Mouse (Mus musculus) limb, embryonic 11.5 days (tissue): ENCODE data around the gene Kcnc3. TPM values are rescaled to one million over a fixed set of nuclear protein-coding genes. Genes with fewer than 3 reads are reported as not detected.

Source experiments
- ATAC-seq: fragments of 200-750 bp; cut with Nextera tagmentation; 2 replicates; pipeline ENCODE4 v1.8.0; 2017; ENCODE audit warnings: low read depth; ENCODE audit not compliant: insufficient number of reproducible peaks, low FRiP score, low TSS enrichment
- DNase-seq: peaks from one replicate; pipeline ENCODE4 v3.0.0-alpha.2; 2015; ENCODE audit warnings: low spot score
- H3K27ac ChIP-seq: fragments of 300-500 bp; sonication (generic); replicated peaks from 2 replicates; pipeline ENCODE4 v1.5.1; 2014; ENCODE audit warnings: low read depth, mild to moderate bottlenecking, low read length
- H3K27me3 ChIP-seq: fragments of 300-500 bp; sonication (generic); 2 replicates; pipeline ENCODE4 v1.6.1; 2014; ENCODE audit warnings: mild to moderate bottlenecking, low read length, mixed read lengths; ENCODE audit not compliant: control insufficient read depth, insufficient read depth
- H3K36me3 ChIP-seq: fragments of 300-500 bp; sonication (generic); 2 replicates; pipeline ENCODE4 v1.6.1; 2014; ENCODE audit warnings: mild to moderate bottlenecking, low read length, moderate library complexity, mixed read lengths; ENCODE audit not compliant: control insufficient read depth, insufficient read depth
- H3K4me1 ChIP-seq: fragments of 300-500 bp; sonication (generic); 2 replicates; pipeline ENCODE4 v1.6.1; 2014; ENCODE audit warnings: low read length, mixed read lengths; ENCODE audit not compliant: control insufficient read depth, insufficient read depth
- H3K4me2 ChIP-seq: fragments of 300-500 bp; sonication (generic); 2 replicates; pipeline ENCODE4 v1.6.1; 2014; ENCODE audit warnings: low read depth, mild to moderate bottlenecking, moderate library complexity; ENCODE audit not compliant: severe bottlenecking
- H3K4me3 ChIP-seq: fragments of 300-500 bp; sonication (generic); 2 replicates; pipeline ENCODE4 v1.5.1; 2014; ENCODE audit warnings: low read depth, low read length
- H3K9ac ChIP-seq: fragments of 300-500 bp; sonication (generic); 2 replicates; pipeline ENCODE4 v1.6.1; 2014; ENCODE audit warnings: mild to moderate bottlenecking, low read length
- H3K9me3 ChIP-seq: fragments of 300-500 bp; sonication (generic); 2 replicates; pipeline ENCODE4 v1.6.1; 2016; ENCODE audit warnings: low read length; ENCODE audit not compliant: control insufficient read depth
- WGBS: fragments of 180-500 bp; shearing (Covaris S2); extraction: QIAGEN DNeasy Blood & Tissue Kit; methylation state at CpG from one replicate; pipeline ENCODE4 v1.1.7; 2014; 5-methylcytosine and 5-hydroxymethylcytosine counted together
- polyA plus RNA-seq: library from polyadenylated mRNA; unstranded; fragments of >200 nt; fragmentation: Nextera tagmentation; extraction: Ambion mirVana; gene quantifications from 2 replicates; pipeline ENCODE4 v1.2.1, GENCODE M21; 2014

Kcnc3 gene
- polyA plus RNA-seq, 1 experiment from 2014 or later, result 0.36 TPM

GRCm38 (mm10) chr7:44563284-44563683 lies 27.2 kb upstream of the Kcnc3 start:
- H3K36me3 ChIP-seq, result no peaks in the 10 kb centered on the region
- H3K27ac ChIP-seq, result no peak overlapping the region
- 50% methylated on average over 8 of the region's 8 CpGs for WGBS
- H3K9me3 ChIP-seq, result no peaks in the 10 kb centered on the region
- no peaks in the 10 kb centered on the region for H3K4me1 ChIP-seq
- no peak overlapping the region for H3K4me2 ChIP-seq
- no peak for ATAC-seq
- DNase-seq, result no peak
- H3K27me3 ChIP-seq, result no peaks in the 10 kb centered on the region
- no peak overlapping the region for H3K9ac ChIP-seq
- no peak overlapping the region for H3K4me3 ChIP-seq

GRCm38 (mm10) chr7:44564486-44564885 lies 26.0 kb upstream of the Kcnc3 start:
- H3K9ac ChIP-seq, result no peak overlapping the region
- H3K4me1 ChIP-seq, result no peaks in the 10 kb centered on the region
- H3K36me3 ChIP-seq, result no peaks in the 10 kb centered on the region
- DNase-seq, result no peak
- no peaks in the 10 kb centered on the region for H3K9me3 ChIP-seq
- 85% methylated on average over 10 of the region's 10 CpGs for WGBS
- no peak overlapping the region for H3K4me2 ChIP-seq
- no peak for ATAC-seq
- no peak overlapping the region for H3K27ac ChIP-seq
- no peaks in the 10 kb centered on the region for H3K27me3 ChIP-seq
- H3K4me3 ChIP-seq, result no peak overlapping the region

GRCm38 (mm10) chr7:44565414-44565813 lies 25.1 kb upstream of the Kcnc3 start:
- H3K9me3 ChIP-seq, result no peaks in the 10 kb centered on the region
- no peaks in the 10 kb centered on the region for H3K4me1 ChIP-seq
- no peak overlapping the region for H3K9ac ChIP-seq
- ATAC-seq (no peak), DNase-seq (no peak)
- no peak overlapping the region for H3K4me3 ChIP-seq
- H3K27ac ChIP-seq, result no peak overlapping the region
- H3K27me3 ChIP-seq, result no peaks in the 10 kb centered on the region
- no peaks in the 10 kb centered on the region for H3K36me3 ChIP-seq
- no peak overlapping the region for H3K4me2 ChIP-seq
- WGBS, result 72% methylated on average over 6 of the region's 6 CpGs

- Histone ChIP-seq H3K4me3 (no peak overlapping the region), H3K4me2 (no peak overlapping the region), H3K27ac (no peak overlapping the region), H3K27me3 (no peaks in the 10 kb centered on the region), H3K9ac (no peak overlapping the region), H3K4me1 (no peaks in the 10 kb centered on the region), H3K9me3 (no peaks in the 10 kb centered on the region), H3K36me3 (no peaks in the 10 kb centered on the region)
- DNase-seq, result no peak
- ATAC-seq, result no peak
- WGBS, result 76% methylated on average over 9 of the region's 9 CpGs
These were observed 21.7 kb upstream of the Kcnc3 start for GRCm38 (mm10) chr7:44568803-44569202.

- ATAC-seq (no peak), DNase-seq (no peak)
- no peak overlapping the region for H3K4me3 ChIP-seq
- no peaks in the 10 kb centered on the region for H3K4me1 ChIP-seq
- H3K27me3 ChIP-seq, result no peaks in the 10 kb centered on the region
- H3K36me3 ChIP-seq, result no peaks in the 10 kb centered on the region
- 83% methylated on average over 6 of the region's 6 CpGs for WGBS
- no peaks in the 10 kb centered on the region for H3K9me3 ChIP-seq
- no peak overlapping the region for H3K9ac ChIP-seq
- H3K27ac ChIP-seq, result no peak overlapping the region
- no peak overlapping the region for H3K4me2 ChIP-seq
These were observed 19.5 kb upstream of the Kcnc3 start for GRCm38 (mm10) chr7:44570989-44571388.

GRCm38 (mm10) chr7:44571811-44572210 lies 18.7 kb upstream of the Kcnc3 start:
- ATAC-seq, result no peak
- Histone ChIP-seq H3K36me3 (no peaks in the 10 kb centered on the region), H3K4me3 (no peak overlapping the region), H3K4me1 (no peaks in the 10 kb centered on the region), H3K27ac (no peak overlapping the region), H3K4me2 (no peak overlapping the region), H3K9ac (no peak overlapping the region), H3K27me3 (no peaks in the 10 kb centered on the region), H3K9me3 (no peaks in the 10 kb centered on the region)
- WGBS, result 59% methylated on average over 4 of the region's 4 CpGs
- DNase-seq, result no peak

- ATAC-seq, result no peak
- 45% methylated on average over 6 of the region's 7 CpGs for WGBS
- H3K4me3 ChIP-seq, result no peak within 1 kb of the TSS
- DNase-seq, result no peak
- no peaks in the 10 kb centered on the region for H3K9me3 ChIP-seq
- H3K27me3 ChIP-seq, result no peaks in the 10 kb centered on the region
- H3K4me1 ChIP-seq, result no peaks in the 10 kb centered on the region
- no peaks in the 10 kb centered on the region for H3K36me3 ChIP-seq
- no peak within 1 kb of the TSS for H3K9ac ChIP-seq
- no peak within 1 kb of the TSS for H3K27ac ChIP-seq
- no peak within 1 kb of the TSS for H3K4me2 ChIP-seq
These were observed 18.2 kb upstream of the Kcnc3 start, which contains the start of gene Napsa for GRCm38 (mm10) chr7:44572213-44572701. Napsa (plus strand) TSS chr7:44572380.

GRCm38 (mm10) chr7:44572956-44573484 lies 17.4 kb upstream of the Kcnc3 start:
- WGBS, result 84% methylated on average over 5 of the region's 5 CpGs
- Histone ChIP-seq H3K9ac (no peak overlapping the region), H3K36me3 (no peaks in the 10 kb centered on the region), H3K4me1 (no peaks in the 10 kb centered on the region), H3K27ac (no peak overlapping the region), H3K4me3 (no peak overlapping the region), H3K4me2 (no peak overlapping the region), H3K9me3 (no peaks in the 10 kb centered on the region), H3K27me3 (no peaks in the 10 kb centered on the region)
- DNase-seq (no peak), ATAC-seq (no peak)

GRCm38 (mm10) chr7:44576333-44576844 lies 14.1 kb upstream of the Kcnc3 start:
- no peak overlapping the region for H3K4me3 ChIP-seq
- no peaks in the 10 kb centered on the region for H3K4me1 ChIP-seq
- no peak for DNase-seq
- H3K36me3 ChIP-seq, result no peaks in the 10 kb centered on the region
- no peak overlapping the region for H3K9ac ChIP-seq
- no peak for ATAC-seq
- no peaks in the 10 kb centered on the region for H3K9me3 ChIP-seq
- 48% methylated on average over 5 of the region's 5 CpGs for WGBS
- no peak overlapping the region for H3K4me2 ChIP-seq
- H3K27ac ChIP-seq, result no peak overlapping the region
- no peaks in the 10 kb centered on the region for H3K27me3 ChIP-seq
